Mouse (Mus musculus): Measurements from ENCODE around the gene Timm8b.

GRCm38 (mm10) chr9:50592955-50593354 lies 10.8 kb upstream of the Timm8b start:
- TF ChIP-seq CTCF (IDR thresholded peaks at IDR 0.05; ENCODE audit: low read depth), result no peak
- no peak for TF ChIP-seq EP300 (IDR thresholded peaks at IDR 0.05; ENCODE audit: low read depth)
